Mouse (Mus musculus) erythroid progenitor cell, adult 5-6 weeks (primary cell): ENCODE data around the gene Hoxd4. TPM values are rescaled to one million over a fixed set of nuclear protein-coding genes. Genes with fewer than 3 reads are reported as not detected.

Source experiments
- ATAC-seq: replicated peaks from 2 replicates; pipeline ENCODE4 v1.8.0; 2016; ENCODE audit warnings: moderate number of reproducible peaks, mild to moderate bottlenecking, moderate TSS enrichment, inconsistent platforms; ENCODE audit not compliant: poor library complexity, low FRiP score, severe bottlenecking
- total RNA-seq, 2 experiments: library from RNA; stranded (forward) in 1 of 2; stranded (reverse) in 1 of 2; fragments of 150-400 nt in 1 of 2; fragments of 186-747, 209-891 nt in 1 of 2; gene quantifications; 2 replicates each; pipeline versions ENCODE4 v1.2.3 to v1.2.4; 2015 to 2017; ENCODE audit warnings: low replicate concordance in 2 of 2

The Hoxd4 gene
- total RNA-seq, 2 experiments from 2014 or later, result not detected

- no peak for ATAC-seq
Observed at GRCm38 (mm10) chr2:74722949-74723348, 11.2 kb downstream of the Hoxd4 start.

- ATAC-seq, result no peak
Observed at GRCm38 (mm10) chr2:74724244-74725015, 12.7 kb downstream of the Hoxd4 start.

- no peak for ATAC-seq
Observed at GRCm38 (mm10) chr2:74725171-74725570, 13.4 kb downstream of the Hoxd4 start.

- no peak for ATAC-seq
Observed at GRCm38 (mm10) chr2:74726551-74726950, 14.8 kb downstream of the Hoxd4 start, which contains the start of gene Gm28230. Gm28230 (plus strand) TSS chr2:74726728.

GRCm38 (mm10) chr2:74726973-74727639 lies 15.4 kb downstream of the Hoxd4 start:
- ATAC-seq, result no peak

- no peak for ATAC-seq
Observed at GRCm38 (mm10) chr2:74727640-74728302, 16.0 kb downstream of the Hoxd4 start.

- ATAC-seq, result no peak
Observed at GRCm38 (mm10) chr2:74728303-74728680, 16.6 kb downstream of the Hoxd4 start.

GRCm38 (mm10) chr2:74730331-74730730 lies 18.6 kb downstream of the Hoxd4 start:
- no peak for ATAC-seq

GRCm38 (mm10) chr2:74731055-74731454 lies 19.3 kb downstream of the Hoxd4 start:
- no peak for ATAC-seq

GRCm38 (mm10) chr2:74731799-74732512 lies 20.2 kb downstream of the Hoxd4 start:
- ATAC-seq, result no peak

GRCm38 (mm10) chr2:74732513-74733316 lies 21.0 kb downstream of the Hoxd4 start:
- ATAC-seq, result no peak

GRCm38 (mm10) chr2:74733317-74733661 lies 21.6 kb downstream of the Hoxd4 start:
- no peak for ATAC-seq

GRCm38 (mm10) chr2:74733765-74734164 lies 22.0 kb downstream of the Hoxd4 start:
- no peak for ATAC-seq

- ATAC-seq, result no peak
Observed at GRCm38 (mm10) chr2:74734451-74734850, 22.7 kb downstream of the Hoxd4 start.

GRCm38 (mm10) chr2:74734996-74735811 lies 23.5 kb downstream of the Hoxd4 start:
- no peak for ATAC-seq

- ATAC-seq, result no peak
Observed at GRCm38 (mm10) chr2:74735851-74736687, 24.3 kb downstream of the Hoxd4 start.

GRCm38 (mm10) chr2:74736688-74737577 lies 25.2 kb downstream of the Hoxd4 start:
- no peak for ATAC-seq
